Mouse (Mus musculus): Measurements from ENCODE around the gene Ccdc85a. TPM values are rescaled to one million over a fixed set of nuclear protein-coding genes. Genes with fewer than 3 reads are reported as not detected.

Gene Ccdc85a
- total and polyA plus RNA-seq, 2 experiments = not detected

DNA sequence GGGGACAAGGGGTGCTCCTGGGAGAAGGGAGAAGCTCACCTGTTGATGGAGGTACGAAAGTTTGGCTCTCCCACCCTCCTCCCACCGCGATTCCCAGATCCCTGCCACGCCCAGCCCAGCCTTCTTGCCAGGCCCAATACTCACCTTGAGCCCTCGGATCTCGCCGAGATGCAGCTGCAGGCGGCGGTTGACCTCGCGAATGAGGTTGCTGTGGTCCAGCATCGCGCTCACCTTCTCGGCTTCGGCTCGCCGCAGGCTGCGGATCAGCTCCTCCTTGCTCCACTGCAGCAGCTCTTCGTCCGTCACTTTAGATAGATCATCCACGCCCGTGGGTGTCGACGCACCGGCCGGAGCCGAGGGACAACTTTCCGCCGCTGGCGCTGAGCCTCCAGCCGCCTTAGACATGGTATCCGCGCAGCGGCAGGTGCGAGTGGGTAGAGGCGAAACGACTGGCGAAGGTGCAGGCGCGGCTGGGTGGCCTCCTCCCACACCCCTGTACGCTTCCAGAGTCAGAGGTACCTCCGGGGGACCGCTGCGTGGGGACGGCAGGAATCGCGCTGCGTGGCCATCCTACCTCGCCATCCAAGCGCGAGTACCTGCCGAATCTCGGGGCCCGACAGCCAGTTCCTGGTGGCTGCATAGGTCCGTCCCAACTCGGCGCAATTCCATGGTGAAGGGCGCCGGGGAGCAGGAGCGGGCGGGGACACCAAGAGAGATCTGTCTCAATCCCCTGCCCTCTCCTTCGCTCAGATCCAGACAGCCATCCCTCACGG, 800 bp downstream of the Ccdc85a start:
- DNase-seq (ENCODE audit: extremely low read depth, low read depth, low spot score) = no peak
- no peak overlapping the region for H3K27ac ChIP-seq (replicated peaks; ENCODE audit: insufficient read depth, low read depth, low read length)
- 2% methylated on average over 63 of the region's 63 CpGs for WGBS

DNA sequence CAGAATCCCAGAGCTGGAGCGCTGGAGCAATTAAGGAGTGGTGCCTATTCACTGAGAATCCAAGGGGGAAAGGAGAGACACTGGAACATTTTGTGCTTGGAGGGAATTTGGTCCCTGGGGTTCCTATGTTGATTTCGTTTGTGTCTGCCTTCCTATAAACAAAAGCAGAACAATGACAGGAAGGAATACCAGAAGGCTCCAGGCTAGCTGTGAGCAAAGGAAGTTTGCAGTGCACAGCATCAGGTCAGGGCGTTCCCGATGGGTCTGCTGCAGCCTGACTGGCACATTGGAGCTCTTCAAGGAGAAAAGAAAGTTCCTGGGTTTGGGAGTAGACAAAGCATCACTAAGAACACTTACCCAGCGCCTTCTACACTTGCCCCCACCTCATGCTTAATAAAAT, 1.9 kb downstream of the Ccdc85a start:
- TF ChIP-seq POLR2A (IDR thresholded peaks at IDR 0.05; ENCODE audit: extremely low read depth, insufficient read depth, low read length) (no peak), CTCF (IDR thresholded peaks at IDR 0.05; ENCODE audit: low read depth, low read length) (no peak)
- no peak overlapping the region for H3K27ac ChIP-seq (replicated peaks; ENCODE audit: insufficient read depth, low read depth, low read length)
- no peak overlapping the region for H3K4me3 ChIP-seq (ENCODE audit: insufficient read depth, low read depth, low read length)
- DNase-seq (ENCODE audit: extremely low read depth, low read depth, low spot score) = no peak
- H3K36me3 ChIP-seq (ENCODE audit: control insufficient read depth, insufficient read depth, low read length) = no peaks in the 10 kb centered on the region
- H3K79me2 ChIP-seq (ENCODE audit: control insufficient read depth, insufficient read depth, low read length) = no peaks in the 10 kb centered on the region
- H3K9ac ChIP-seq (ENCODE audit: low read depth, low read length) = no peak overlapping the region
- peaks cover 9% of the 10 kb centered on the region for H3K27me3 ChIP-seq (ENCODE audit: control insufficient read depth, insufficient read depth, low read length)
- no peaks in the 10 kb centered on the region for H3K4me1 ChIP-seq (ENCODE audit: control insufficient read depth, insufficient read depth, low read length)
- 22% methylated on average over 5 of the region's 5 CpGs for WGBS

More for the DNA sequence above, 800 bp downstream of the Ccdc85a start:
- Histone ChIP-seq H3K4me1 (ENCODE audit: control insufficient read depth, insufficient read depth, low read length) (no peaks in the 10 kb centered on the region), H3K9ac (ENCODE audit: low read depth, low read length) (no peak overlapping the region), H3K27me3 (ENCODE audit: control insufficient read depth, insufficient read depth, low read length) (peaks cover 9% of the 10 kb centered on the region), H3K79me2 (ENCODE audit: control insufficient read depth, insufficient read depth, low read length) (no peaks in the 10 kb centered on the region), H3K4me3 (ENCODE audit: insufficient read depth, low read depth, low read length) (peak overlapping the region; percentile 1; the same call in 1 of the 2 replicates), H3K36me3 (ENCODE audit: control insufficient read depth, insufficient read depth, low read length) (no peaks in the 10 kb centered on the region)
- no peak for TF ChIP-seq POLR2A (IDR thresholded peaks at IDR 0.05; ENCODE audit: extremely low read depth, insufficient read depth, low read length)
- TF ChIP-seq CTCF (IDR thresholded peaks at IDR 0.05; ENCODE audit: low read depth, low read length) = no peak

DNA sequence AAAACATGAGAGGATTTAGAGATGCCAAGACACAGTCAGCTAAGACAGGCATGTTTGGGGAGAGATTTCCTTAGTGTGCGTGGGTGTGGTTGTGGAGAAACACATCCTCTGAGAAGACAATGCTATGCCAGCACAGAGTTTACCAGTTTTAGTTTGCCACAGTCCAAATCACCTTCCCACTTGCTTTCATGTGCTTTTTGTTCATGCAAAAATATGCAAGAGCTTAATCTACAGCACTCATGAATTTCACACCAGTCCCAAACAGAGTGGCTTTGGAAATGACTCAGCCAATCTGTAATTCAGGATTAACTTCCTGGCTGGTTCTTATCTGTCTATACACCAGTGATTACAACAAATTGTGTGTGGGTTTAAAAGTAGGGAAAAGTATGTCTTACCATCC, 11.7 kb downstream of the Ccdc85a start:
- H3K27ac ChIP-seq (replicated peaks; ENCODE audit: insufficient read depth, low read depth, low read length) = no peak overlapping the region
- H3K27me3 ChIP-seq (ENCODE audit: control insufficient read depth, insufficient read depth, low read length) = no peaks in the 10 kb centered on the region
- WGBS = 73% methylated on average over 1 of the region's 1 CpGs
- H3K9ac ChIP-seq (ENCODE audit: low read depth, low read length) = no peak overlapping the region
- no peaks in the 10 kb centered on the region for H3K4me1 ChIP-seq (ENCODE audit: control insufficient read depth, insufficient read depth, low read length)
- no peaks in the 10 kb centered on the region for H3K79me2 ChIP-seq (ENCODE audit: control insufficient read depth, insufficient read depth, low read length)
- DNase-seq (ENCODE audit: extremely low read depth, low read depth, low spot score) = no peak
- TF ChIP-seq POLR2A (IDR thresholded peaks at IDR 0.05; ENCODE audit: extremely low read depth, insufficient read depth, low read length) = no peak
- no peak for TF ChIP-seq CTCF (IDR thresholded peaks at IDR 0.05; ENCODE audit: low read depth, low read length)
- H3K4me3 ChIP-seq (ENCODE audit: insufficient read depth, low read depth, low read length) = no peak overlapping the region
- no peaks in the 10 kb centered on the region for H3K36me3 ChIP-seq (ENCODE audit: control insufficient read depth, insufficient read depth, low read length)

DNA sequence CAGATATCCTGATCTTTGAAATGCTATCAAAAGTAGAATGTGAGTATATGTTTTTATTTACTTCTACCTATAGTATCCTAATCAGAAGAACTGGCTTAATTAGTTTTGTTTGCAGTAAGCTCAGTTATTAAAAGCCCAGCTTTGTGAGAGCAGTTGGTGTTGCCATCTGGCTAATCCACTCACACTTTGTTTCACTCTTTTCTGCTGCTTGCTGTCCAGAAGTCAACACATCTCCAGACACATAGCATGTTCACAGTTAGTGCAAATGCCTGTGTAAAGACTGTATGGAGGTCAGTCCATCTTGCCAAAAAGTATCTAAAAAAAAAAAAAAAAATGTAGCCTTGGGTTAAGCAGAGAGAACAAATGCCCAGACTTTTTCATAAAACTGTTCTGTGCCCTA, 27.7 kb downstream of the Ccdc85a start:
- no peak for DNase-seq (ENCODE audit: extremely low read depth, low read depth, low spot score)
- H3K9ac ChIP-seq (ENCODE audit: low read depth, low read length) = no peak overlapping the region
- H3K27ac ChIP-seq (replicated peaks; ENCODE audit: insufficient read depth, low read depth, low read length) = no peak overlapping the region
- no peak overlapping the region for H3K4me3 ChIP-seq (ENCODE audit: insufficient read depth, low read depth, low read length)
- no peaks in the 10 kb centered on the region for H3K79me2 ChIP-seq (ENCODE audit: control insufficient read depth, insufficient read depth, low read length)
- H3K36me3 ChIP-seq (ENCODE audit: control insufficient read depth, insufficient read depth, low read length) = no peaks in the 10 kb centered on the region
- H3K4me1 ChIP-seq (ENCODE audit: control insufficient read depth, insufficient read depth, low read length) = no peaks in the 10 kb centered on the region
- H3K27me3 ChIP-seq (ENCODE audit: control insufficient read depth, insufficient read depth, low read length) = no peaks in the 10 kb centered on the region
- TF ChIP-seq POLR2A (IDR thresholded peaks at IDR 0.05; ENCODE audit: extremely low read depth, insufficient read depth, low read length) (no peak), CTCF (IDR thresholded peaks at IDR 0.05; ENCODE audit: low read depth, low read length) (no peak)

DNA sequence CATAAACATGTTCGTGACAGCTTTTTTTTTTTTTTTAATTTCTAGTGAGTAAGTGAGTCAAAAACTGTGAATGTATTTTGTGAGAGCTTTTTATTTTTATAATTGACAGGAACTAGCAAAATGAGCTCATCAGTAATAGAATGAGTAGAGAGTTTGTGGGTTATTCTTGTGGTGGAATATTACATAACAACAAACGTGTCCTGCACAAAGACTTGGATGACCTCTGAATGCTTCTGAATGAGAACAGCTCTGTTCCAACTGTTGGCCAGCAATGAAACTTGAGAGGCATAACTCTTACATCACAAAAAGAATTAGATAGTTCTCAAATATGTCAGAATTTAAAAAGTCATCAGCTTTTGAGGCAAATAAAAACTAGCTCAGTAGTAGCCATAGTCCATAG, 40.7 kb downstream of the Ccdc85a start:
- Histone ChIP-seq H3K27ac (replicated peaks; ENCODE audit: insufficient read depth, low read depth, low read length) (no peak overlapping the region), H3K4me1 (ENCODE audit: control insufficient read depth, insufficient read depth, low read length) (no peaks in the 10 kb centered on the region), H3K9ac (ENCODE audit: low read depth, low read length) (no peak overlapping the region), H3K79me2 (ENCODE audit: control insufficient read depth, insufficient read depth, low read length) (no peaks in the 10 kb centered on the region), H3K4me3 (ENCODE audit: insufficient read depth, low read depth, low read length) (no peak overlapping the region), H3K27me3 (ENCODE audit: control insufficient read depth, insufficient read depth, low read length) (no peaks in the 10 kb centered on the region), H3K36me3 (ENCODE audit: control insufficient read depth, insufficient read depth, low read length) (no peaks in the 10 kb centered on the region)
- no peak for DNase-seq (ENCODE audit: extremely low read depth, low read depth, low spot score)
- TF ChIP-seq POLR2A (IDR thresholded peaks at IDR 0.05; ENCODE audit: extremely low read depth, insufficient read depth, low read length) (no peak), CTCF (IDR thresholded peaks at IDR 0.05; ENCODE audit: low read depth, low read length) (no peak)
- WGBS = 83% methylated on average over 2 of the region's 2 CpGs

DNA sequence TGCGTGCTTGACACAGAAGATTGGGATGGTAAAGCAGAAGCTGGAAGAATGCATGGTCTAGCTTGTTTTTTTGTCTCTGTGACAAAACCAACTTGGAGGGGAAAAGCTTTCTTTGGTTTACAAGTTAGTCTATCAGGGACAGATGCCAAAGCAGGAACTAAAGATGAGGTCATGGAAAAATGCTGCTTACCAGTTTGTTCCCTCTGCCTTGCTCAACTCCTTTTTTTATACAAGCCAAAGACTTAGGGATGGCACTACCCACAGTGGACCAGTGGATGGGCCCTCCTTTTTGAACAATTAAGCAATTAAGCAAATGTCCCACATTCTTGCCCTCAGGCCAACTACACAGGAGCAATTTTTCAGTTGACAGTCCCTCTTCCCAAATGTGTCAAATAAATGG, 42.8 kb downstream of the Ccdc85a start:
- Histone ChIP-seq H3K36me3 (ENCODE audit: control insufficient read depth, insufficient read depth, low read length) (no peaks in the 10 kb centered on the region), H3K4me3 (ENCODE audit: insufficient read depth, low read depth, low read length) (no peak overlapping the region), H3K27ac (replicated peaks; ENCODE audit: insufficient read depth, low read depth, low read length) (no peak overlapping the region), H3K27me3 (ENCODE audit: control insufficient read depth, insufficient read depth, low read length) (no peaks in the 10 kb centered on the region), H3K79me2 (ENCODE audit: control insufficient read depth, insufficient read depth, low read length) (no peaks in the 10 kb centered on the region), H3K4me1 (ENCODE audit: control insufficient read depth, insufficient read depth, low read length) (no peaks in the 10 kb centered on the region), H3K9ac (ENCODE audit: low read depth, low read length) (no peak overlapping the region)
- no peak for TF ChIP-seq CTCF (IDR thresholded peaks at IDR 0.05; ENCODE audit: low read depth, low read length)
- WGBS = 84% methylated on average over 1 of the region's 1 CpGs
- no peak for DNase-seq (ENCODE audit: extremely low read depth, low read depth, low spot score)
